Mouse (Mus musculus): ENCODE measurements around the gene Atp13a5.

DNA sequence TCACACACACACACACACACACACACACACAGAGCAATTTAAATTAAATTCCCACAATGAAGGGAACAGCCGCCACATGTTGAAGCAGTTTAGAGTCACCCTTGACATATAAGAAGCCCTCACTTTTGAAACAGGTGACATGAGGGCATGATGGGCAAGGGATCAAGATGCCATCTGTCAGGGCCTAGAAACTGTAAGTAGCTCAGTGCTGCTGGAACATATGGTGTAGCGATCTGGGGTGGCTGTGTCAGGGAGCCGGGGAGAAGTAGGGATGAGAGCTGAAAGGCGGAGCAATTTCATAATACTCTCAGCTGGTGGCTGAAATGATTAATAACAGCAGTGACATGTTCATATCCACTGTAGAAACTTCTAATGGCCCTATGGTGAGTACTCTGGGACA is 184.6 kb downstream of the Atp13a5 start:
- TF ChIP-seq CTCF (IDR thresholded peaks at IDR 0.05 in 2 of 3, conservative IDR thresholded peaks at IDR 0.05 in 1 of 3; ENCODE audit: control insufficient read depth in 1 of 3, insufficient read depth in 1 of 3, low read depth in 2 of 3, low read length in 3 of 3, poor library complexity in 1 of 3, severe bottlenecking in 1 of 3), result no peak
- no peak for TF ChIP-seq ZNF384 (IDR thresholded peaks at IDR 0.05; ENCODE audit: low read depth, low read length)
- TF ChIP-seq POLR2AphosphoS2 (IDR thresholded peaks at IDR 0.05; ENCODE audit: low read length), result no peak
- no peak for TF ChIP-seq MAX (IDR thresholded peaks at IDR 0.05; ENCODE audit: low read length)
- TF ChIP-seq EP300 (IDR thresholded peaks at IDR 0.05; ENCODE audit: low read depth in 1 of 2, low read length in 2 of 2), result no peak
- no peak for TF ChIP-seq UBTF (IDR thresholded peaks at IDR 0.05; ENCODE audit: borderline replicate concordance, insufficient read depth, low read depth, low read length)
- TF ChIP-seq GATA1 (IDR thresholded peaks at IDR 0.05; ENCODE audit: low read depth, low read length), result no peak
- TF ChIP-seq BHLHE40 (IDR thresholded peaks at IDR 0.05; ENCODE audit: borderline replicate concordance, low read depth, low read length), result no peak
- no peak for TF ChIP-seq POLR2A (IDR thresholded peaks at IDR 0.05; ENCODE audit: control insufficient read depth in 1 of 2, insufficient read depth in 1 of 2, low read depth in 1 of 2, low read length in 2 of 2, poor library complexity in 1 of 2)
- no peak for TF ChIP-seq MXI1 (IDR thresholded peaks at IDR 0.05; ENCODE audit: low read depth, low read length)
- no peak for TF ChIP-seq ZC3H11A (IDR thresholded peaks at IDR 0.05; ENCODE audit: low read depth, low read length)

All from MEL (cell line).